Mouse (Mus musculus) hindbrain, embryonic 10.5 days (tissue): ENCODE measurements around the gene Krt18. TPM values are rescaled to one million over a fixed set of nuclear protein-coding genes. Genes with fewer than 3 reads are reported as not detected.
"Not testable (repeated sequence)": the region's sequence is repeated elsewhere in the genome, so short reads cannot be mapped to it uniquely, and the experiment has no call there.

Source experiments
- DNase-seq: peaks from one replicate; pipeline ENCODE4 v3.0.0-alpha.2; 2017; ENCODE audit warnings: low spot score
- H3K27ac ChIP-seq: fragments of 300-500 bp; sonication (generic); 2 replicates; pipeline ENCODE4 v1.5.1; 2016; ENCODE audit warnings: mild to moderate bottlenecking, moderate library complexity
- H3K27me3 ChIP-seq: fragments of 300-500 bp; sonication (generic); 2 replicates; pipeline ENCODE4 v1.6.1; 2016; ENCODE audit warnings: mild to moderate bottlenecking; ENCODE audit not compliant: poor library complexity, insufficient read depth, severe bottlenecking
- H3K36me3 ChIP-seq: fragments of 300-500 bp; sonication (generic); 2 replicates; pipeline ENCODE4 v1.6.1; 2016; ENCODE audit warnings: mild to moderate bottlenecking, moderate library complexity
- H3K4me1 ChIP-seq: fragments of 300-500 bp; sonication (generic); replicated peaks from 2 replicates; pipeline ENCODE4 v1.6.1; 2016; ENCODE audit warnings: mild to moderate bottlenecking
- H3K4me3 ChIP-seq: fragments of 300-500 bp; sonication (generic); 2 replicates; pipeline ENCODE4 v1.5.1; 2016; ENCODE audit warnings: mild to moderate bottlenecking, moderate library complexity
- H3K9me3 ChIP-seq: fragments of 300-500 bp; sonication (generic); 2 replicates; pipeline ENCODE4 v1.6.1; 2016; ENCODE audit warnings: mild to moderate bottlenecking, moderate library complexity
- WGBS: fragments of 180-500 bp; shearing (Covaris S2); methylation state at CpG from one replicate; pipeline ENCODE4 v1.1.7; 2016; 5-methylcytosine and 5-hydroxymethylcytosine counted together
- polyA plus RNA-seq: library from polyadenylated mRNA; unstranded; fragments of >200 nt; fragmentation: Nextera tagmentation; extraction: Ambion mirVana; gene quantifications from 2 replicates; pipeline ENCODE4 v1.2.1, GENCODE M21; 2016

The Krt18 gene
- polyA plus RNA-seq, 1 experiment from 2014 or later = 38.6 TPM

- H3K36me3 ChIP-seq = peaks cover 56% of the 10 kb centered on the region
- no peak overlapping the region for H3K4me3 ChIP-seq
- 88% methylated on average over 4 of the region's 4 CpGs for WGBS
Measured at GRCm38 (mm10) chr15:102079221-102079620, 51.2 kb downstream of the Krt18 start.

DNA sequence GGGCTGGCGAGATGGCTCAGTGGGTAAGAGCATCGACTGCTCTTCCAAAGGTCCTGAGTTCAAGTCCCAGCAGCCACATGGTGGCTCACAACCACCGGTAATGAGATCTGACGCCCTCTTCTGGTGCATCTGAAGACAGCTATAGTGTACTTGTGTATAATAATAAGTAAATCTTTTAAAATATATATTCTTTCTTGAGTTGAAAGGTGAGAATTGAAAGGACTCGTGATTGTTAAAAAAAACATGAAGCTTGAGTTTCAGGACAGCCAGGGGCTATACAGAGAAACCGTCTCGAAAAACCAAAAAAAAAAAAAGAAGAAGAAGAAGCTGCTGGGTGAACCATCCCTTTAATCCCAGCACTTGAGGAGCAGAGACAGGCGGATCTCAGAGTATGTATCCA is 51.9 kb downstream of the Krt18 start:
- Histone ChIP-seq H3K4me1 (peaks cover 14% of the 10 kb centered on the region), H3K36me3 (peaks cover 63% of the 10 kb centered on the region)
- H3K27me3 ChIP-seq, H3K27ac ChIP-seq, DNase-seq, H3K9me3 ChIP-seq, H3K4me3 ChIP-seq: not testable (repeated sequence)
- WGBS = 83% methylated on average over 8 of the region's 8 CpGs

More at GRCm38 (mm10) chr15:102079221-102079620, 51.2 kb downstream of the Krt18 start:
- DNase-seq = no peak
- Histone ChIP-seq H3K9me3 (no peaks in the 10 kb centered on the region), H3K27ac (no peak overlapping the region), H3K4me1 (peaks cover 20% of the 10 kb centered on the region), H3K27me3 (no peaks in the 10 kb centered on the region)

DNA sequence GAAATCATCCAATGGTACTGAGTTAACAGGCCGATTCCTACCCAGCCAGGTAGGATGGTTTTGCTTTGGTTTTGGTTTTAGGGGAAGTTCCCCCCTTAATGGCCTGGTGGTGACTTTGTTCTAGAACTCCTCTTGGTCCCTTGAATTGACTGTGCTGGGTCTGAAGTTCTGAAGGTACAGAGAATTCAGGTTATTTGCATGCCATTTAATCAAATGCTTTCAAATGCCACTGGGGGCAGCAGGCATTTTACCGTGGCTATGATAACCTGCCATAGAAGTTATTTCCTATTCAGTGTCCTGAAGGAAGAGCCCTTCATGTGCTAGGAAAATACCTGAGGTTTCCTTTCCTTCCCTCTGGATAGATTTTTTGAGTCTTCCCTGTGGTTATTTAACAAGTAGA is 52.4 kb downstream of the Krt18 start:
- Histone ChIP-seq H3K27ac (no peak overlapping the region), H3K36me3 (peaks cover 65% of the 10 kb centered on the region), H3K4me1 (peaks cover 9% of the 10 kb centered on the region), H3K27me3 (no peaks in the 10 kb centered on the region), H3K9me3 (no peaks in the 10 kb centered on the region), H3K4me3 (no peak overlapping the region)
- DNase-seq = no peak
- WGBS = 85% methylated on average over 2 of the region's 2 CpGs

Other genes with a start within 250 kb of the Krt18 start
- gene Krt72, start 241.7 kb upstream of the Krt18 start, polyA plus RNA-seq = not detected in 2 replicates
- not detected in 2 replicates for gene Krt73, start 225.8 kb upstream of the Krt18 start, polyA plus RNA-seq
- gene Krt2, start 210.0 kb upstream of the Krt18 start, polyA plus RNA-seq = not detected in 2 replicates
- 0.83 and 2.0 TPM in 2 replicates for gene Krt1, start 177.4 kb upstream of the Krt18 start, polyA plus RNA-seq
- gene Krt77, start 158.5 kb upstream of the Krt18 start, polyA plus RNA-seq = not detected in 2 replicates
- not detected in 2 replicates for gene Krt76, start 135.3 kb upstream of the Krt18 start, polyA plus RNA-seq
- gene Krt4, start 103.4 kb upstream of the Krt18 start, polyA plus RNA-seq = not detected in 2 replicates
- 0.18 TPM in 1 of 2 replicates, not detected in the other for gene Krt79, start 87.9 kb upstream of the Krt18 start, polyA plus RNA-seq
- not detected in 2 replicates for gene Krt78, start 73.9 kb upstream of the Krt18 start, polyA plus RNA-seq
- 43.1 and 55.5 TPM in 2 replicates for gene Krt8, start 23.7 kb upstream of the Krt18 start, polyA plus RNA-seq
- gene Eif4b, start 45.6 kb downstream of the Krt18 start, polyA plus RNA-seq = 80.4 and 122 TPM in 2 replicates
- 11.8 and 13.8 TPM in 2 replicates for gene Tns2, start 72.2 kb downstream of the Krt18 start, polyA plus RNA-seq
- gene Spryd3, start 108.1 kb downstream of the Krt18 start, polyA plus RNA-seq = 14.6 and 17.6 TPM in 2 replicates
- gene Igfbp6, start 116.2 kb downstream of the Krt18 start, polyA plus RNA-seq = 0.20 TPM in 1 of 2 replicates, not detected in the other
- 0.35 and 0.38 TPM in 2 replicates for gene Soat2, start 122.3 kb downstream of the Krt18 start, polyA plus RNA-seq
- gene Zfp740, start 175.1 kb downstream of the Krt18 start, polyA plus RNA-seq = 61.8 and 67.1 TPM in 2 replicates
- 34.0 and 35.5 TPM in 2 replicates for gene Csad, start 176.5 kb downstream of the Krt18 start, polyA plus RNA-seq
- 0.31 and 0.90 TPM in 2 replicates for gene Itgb7, start 203.8 kb downstream of the Krt18 start, polyA plus RNA-seq
- gene Rarg, start 229.3 kb downstream of the Krt18 start, polyA plus RNA-seq = 22.1 and 24.5 TPM in 2 replicates
- gene Gm9918, start 242.4 kb downstream of the Krt18 start, polyA plus RNA-seq = 0.26 and 0.35 TPM in 2 replicates